Mouse (Mus musculus) kidney, postnatal 14 days (tissue): ENCODE measurements around the gene Cryzl1.
A peak's percentile ranks its signal among the peaks of the same experiment; 100 is the strongest.

ENCODE experiments used
- DNase-seq: peaks from one replicate; pipeline ENCODE4 v3.0.0; 2022; ENCODE audit warnings: mixed read lengths

The Cryzl1 gene

GRCm38 (mm10) chr16:91728123-91729065, at the start of gene Cryzl1:
Cryzl1 (minus strand) TSS chr16:91728975.
- DNase-seq, result peak; percentile 99

DNA sequence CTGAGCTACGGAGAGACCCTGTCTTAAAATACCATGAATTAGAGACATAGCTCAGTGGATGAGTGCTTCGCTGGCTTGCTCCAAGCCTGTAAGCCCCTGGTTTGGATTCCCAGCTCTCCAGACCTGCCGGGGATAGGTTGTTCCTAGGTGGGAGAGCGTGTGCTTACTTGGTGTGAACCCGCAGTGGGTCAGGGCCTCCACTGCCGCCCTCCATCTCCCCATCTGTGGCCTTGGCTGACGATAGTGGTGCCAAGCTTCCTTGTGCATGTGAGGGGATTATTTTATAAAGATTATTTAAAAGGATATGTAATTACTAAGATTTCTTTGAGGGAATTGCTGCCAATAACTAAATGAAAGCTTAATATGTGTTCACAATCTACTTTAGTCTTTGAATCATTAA, 43.8 kb upstream of the Cryzl1 start:
- DNase-seq, result no peak

GRCm38 (mm10) chr16:91771334-91771733, 42.6 kb upstream of the Cryzl1 start:
- no peak for DNase-seq

DNA sequence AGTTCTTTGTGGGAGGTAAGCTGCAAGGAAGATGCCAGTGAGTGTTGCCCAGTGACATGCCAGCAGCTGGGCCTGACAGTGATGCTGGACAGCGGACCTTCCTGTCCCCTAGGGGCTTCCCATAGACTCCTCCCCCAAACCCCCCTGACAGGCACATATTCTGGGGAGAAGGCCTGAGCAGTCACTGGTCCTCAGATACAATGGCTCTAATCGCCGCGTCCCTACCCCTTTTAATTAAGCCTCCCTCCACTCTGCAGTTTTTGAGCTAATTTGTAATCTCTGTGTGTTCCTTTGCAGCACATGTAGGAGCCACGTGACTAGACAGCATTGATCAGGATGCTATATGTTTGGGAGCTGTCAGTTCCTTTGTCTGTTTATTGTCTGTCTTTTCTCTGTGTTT, 41.9 kb upstream of the Cryzl1 start:
- no peak for DNase-seq

- no peak for DNase-seq
Observed at GRCm38 (mm10) chr16:91769911-91770310, 41.1 kb upstream of the Cryzl1 start.

DNA sequence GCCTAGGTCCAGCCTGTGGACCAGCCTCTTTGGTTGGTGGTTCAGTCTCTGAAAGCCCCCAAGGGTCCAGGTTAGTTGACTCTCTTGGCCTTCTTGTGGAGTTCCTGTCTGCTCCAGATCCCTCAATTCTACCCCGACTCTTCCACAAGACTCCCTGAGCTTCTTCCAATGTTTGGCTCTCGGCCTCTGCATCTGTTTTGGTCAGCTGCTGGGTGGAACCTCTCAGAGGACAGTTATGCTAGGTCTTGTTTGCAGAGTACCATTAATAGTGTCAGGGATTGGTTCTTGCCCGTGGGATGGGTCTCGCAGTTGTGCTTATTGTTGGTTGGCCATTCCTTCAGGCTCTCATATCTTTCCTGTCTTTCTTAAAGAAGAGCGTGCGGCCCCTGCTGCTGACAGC, 39.8 kb upstream of the Cryzl1 start:
- no peak for DNase-seq

DNA sequence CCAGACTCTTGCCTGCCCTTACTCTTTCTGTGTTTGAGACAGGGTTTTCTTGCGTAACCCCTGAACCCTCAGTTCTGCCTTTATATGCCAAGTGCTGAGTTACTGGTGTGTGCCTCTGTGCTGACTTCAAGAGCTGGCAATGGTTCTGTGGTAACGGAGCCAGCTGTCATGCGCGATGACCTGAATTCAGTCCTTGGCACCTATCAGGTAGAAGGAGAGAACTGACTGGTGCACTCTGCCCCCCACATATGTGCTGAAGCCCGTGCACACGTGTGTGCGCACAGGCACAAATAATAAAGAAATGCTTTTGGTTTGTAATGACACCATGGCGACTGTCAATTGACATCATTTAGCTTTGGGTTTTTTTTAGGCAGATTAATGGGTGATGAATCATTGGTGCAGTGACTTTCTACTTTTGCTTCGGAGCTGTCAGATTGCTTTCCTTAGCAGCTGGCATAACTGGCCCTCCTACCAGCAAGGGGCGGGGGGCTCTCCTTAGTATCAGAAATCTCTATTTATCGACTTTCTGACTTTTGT, 38.5 kb upstream of the Cryzl1 start:
- no peak for DNase-seq

- DNase-seq, result no peak
Observed at GRCm38 (mm10) chr16:91765816-91766210, 37.0 kb upstream of the Cryzl1 start.

- no peak for DNase-seq
Observed at GRCm38 (mm10) chr16:91765121-91765815, 36.5 kb upstream of the Cryzl1 start.

DNA sequence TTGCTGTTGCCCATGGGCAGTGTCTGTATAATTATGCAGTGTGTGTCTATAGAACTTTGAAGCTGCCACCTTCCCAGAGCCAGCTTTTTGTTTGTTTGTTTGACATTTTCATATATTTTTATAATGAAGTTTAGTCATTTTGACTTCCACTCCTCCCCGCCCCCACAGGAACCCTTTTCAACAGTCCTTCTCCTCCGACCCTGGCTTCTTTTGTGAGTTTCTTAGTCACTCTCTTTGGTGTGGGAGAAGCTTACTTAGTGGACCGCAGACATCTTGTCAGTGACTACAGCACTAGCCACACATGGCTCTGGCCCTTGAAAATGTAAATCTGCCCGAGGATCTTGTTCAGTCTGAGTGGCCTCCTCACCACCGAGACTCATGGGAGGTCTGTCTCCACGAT, 35.6 kb upstream of the Cryzl1 start:
- no peak for DNase-seq

DNA sequence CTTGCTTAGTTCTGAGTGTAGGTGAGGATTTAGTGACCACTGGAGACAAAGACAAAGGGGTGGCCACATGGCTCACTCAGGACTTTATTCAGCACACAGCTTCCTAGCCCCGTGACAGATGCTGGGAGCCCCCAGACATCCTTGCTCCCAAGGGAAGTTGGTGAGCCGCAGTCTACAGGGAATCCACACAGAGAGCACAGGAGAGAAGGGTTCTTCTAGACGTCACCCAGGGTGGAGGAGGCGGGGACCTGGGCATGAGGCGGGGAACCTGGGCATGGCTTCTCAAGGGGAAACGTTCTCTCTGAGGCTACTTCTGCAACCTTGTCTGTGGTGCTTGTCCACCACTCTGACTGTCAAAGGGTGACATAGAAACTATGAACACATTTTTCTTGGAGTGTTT, 35.2 kb upstream of the Cryzl1 start:
- no peak for DNase-seq

- no peak for DNase-seq
Observed at GRCm38 (mm10) chr16:91762476-91762875, 33.7 kb upstream of the Cryzl1 start.

- no peak for DNase-seq
Observed at GRCm38 (mm10) chr16:91761761-91762160, 33.0 kb upstream of the Cryzl1 start.

DNA sequence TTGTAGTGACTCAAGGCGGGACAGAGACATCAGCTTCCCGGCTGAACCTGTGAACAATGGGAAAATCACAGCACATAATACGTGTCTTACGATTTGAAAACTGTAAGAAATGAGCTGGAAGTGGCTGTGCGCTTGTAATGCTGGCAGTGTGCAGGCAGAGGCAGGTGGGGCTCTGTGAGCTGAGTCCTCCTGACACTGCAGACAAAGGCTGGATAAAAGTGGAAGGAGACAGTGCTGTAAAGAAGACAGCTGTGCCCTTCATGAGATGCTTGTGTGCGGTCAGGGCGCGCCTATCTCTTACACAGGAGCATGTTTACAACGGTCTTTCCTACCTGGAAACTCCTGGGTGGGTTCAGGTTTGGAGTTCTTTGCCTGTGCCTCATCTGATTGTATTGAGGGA, 32.4 kb upstream of the Cryzl1 start:
- no peak for DNase-seq

- DNase-seq, result no peak
Observed at GRCm38 (mm10) chr16:91754957-91755356, 26.2 kb upstream of the Cryzl1 start.

GRCm38 (mm10) chr16:91753611-91754010, 24.8 kb upstream of the Cryzl1 start:
- no peak for DNase-seq

DNA sequence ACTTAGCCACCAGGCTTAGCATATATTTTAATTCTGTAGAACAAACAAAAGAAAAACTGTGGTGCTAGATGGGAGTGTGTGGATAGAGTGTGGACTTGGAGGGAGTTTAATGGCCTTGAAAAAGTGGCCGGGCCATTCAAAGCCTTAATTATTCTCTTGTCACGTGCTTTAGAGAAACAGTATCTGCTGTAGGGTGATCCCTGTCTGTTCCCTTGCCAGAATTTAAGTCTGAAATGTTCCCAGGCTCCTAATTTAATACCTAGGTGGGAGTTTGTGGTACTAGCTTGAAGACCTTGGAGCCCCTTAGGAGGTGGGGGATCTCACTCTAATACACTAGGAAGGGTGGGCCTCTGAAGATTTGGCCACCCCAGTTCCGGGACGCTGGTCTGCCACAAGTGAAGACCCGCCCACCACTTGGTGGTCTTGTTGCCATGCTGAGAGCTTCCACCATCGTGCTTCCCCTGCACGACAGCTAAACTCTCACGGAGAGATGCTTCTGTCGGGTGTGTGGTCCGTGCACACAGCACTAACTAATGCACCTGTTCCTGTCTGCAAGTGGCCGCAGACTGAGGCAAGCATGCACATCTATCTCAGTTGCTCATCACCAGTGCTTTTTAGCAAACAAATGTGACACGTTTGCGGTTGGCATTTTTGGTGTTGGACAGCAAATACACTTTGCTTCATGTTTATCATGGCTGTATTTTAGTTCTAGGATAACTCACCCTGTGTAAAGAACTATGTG, 23.0 kb upstream of the Cryzl1 start:
- no peak for DNase-seq

- DNase-seq, result no peak
Observed at GRCm38 (mm10) chr16:91747567-91747966, 18.8 kb upstream of the Cryzl1 start.

GRCm38 (mm10) chr16:91746101-91746950, 17.6 kb upstream of the Cryzl1 start:
- no peak for DNase-seq

DNA sequence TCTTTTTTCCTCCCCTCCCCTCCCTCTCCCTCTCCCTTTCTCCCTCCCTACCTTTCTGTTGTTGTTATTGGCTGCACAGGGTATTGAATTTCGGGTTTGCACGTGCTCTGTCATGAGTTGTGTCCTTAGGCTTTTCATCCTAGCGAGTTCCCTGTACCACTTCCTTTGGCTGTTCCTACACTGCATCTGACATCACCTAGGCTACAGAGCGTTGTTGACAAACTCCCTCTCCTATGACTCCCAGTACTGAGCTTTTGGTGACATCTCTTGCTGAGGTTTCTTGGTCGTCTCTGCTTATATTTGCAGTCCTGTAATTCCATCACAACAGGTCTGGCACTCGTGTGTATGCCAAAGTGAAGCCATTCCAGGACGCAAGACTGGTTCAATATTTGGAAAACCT, 14.3 kb upstream of the Cryzl1 start:
- DNase-seq, result no peak

DNA sequence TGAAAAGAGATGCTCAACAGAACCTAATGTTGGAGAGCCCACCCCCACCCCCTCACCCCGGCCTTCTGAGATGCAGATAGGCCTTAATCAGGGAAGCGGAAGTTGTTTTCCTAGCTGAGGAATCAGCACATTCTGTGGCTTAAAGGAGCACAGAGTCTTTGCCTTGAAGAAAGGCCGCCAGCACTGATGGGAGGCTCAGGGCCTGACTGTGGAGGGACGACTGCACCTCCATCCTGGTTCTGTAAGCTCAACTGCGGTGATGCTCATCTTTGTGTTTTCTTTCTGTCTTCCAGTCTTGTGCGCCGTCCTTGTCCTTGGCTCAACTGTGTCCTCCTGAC, 12.1 kb upstream of the Cryzl1 start:
- no peak for DNase-seq

DNA sequence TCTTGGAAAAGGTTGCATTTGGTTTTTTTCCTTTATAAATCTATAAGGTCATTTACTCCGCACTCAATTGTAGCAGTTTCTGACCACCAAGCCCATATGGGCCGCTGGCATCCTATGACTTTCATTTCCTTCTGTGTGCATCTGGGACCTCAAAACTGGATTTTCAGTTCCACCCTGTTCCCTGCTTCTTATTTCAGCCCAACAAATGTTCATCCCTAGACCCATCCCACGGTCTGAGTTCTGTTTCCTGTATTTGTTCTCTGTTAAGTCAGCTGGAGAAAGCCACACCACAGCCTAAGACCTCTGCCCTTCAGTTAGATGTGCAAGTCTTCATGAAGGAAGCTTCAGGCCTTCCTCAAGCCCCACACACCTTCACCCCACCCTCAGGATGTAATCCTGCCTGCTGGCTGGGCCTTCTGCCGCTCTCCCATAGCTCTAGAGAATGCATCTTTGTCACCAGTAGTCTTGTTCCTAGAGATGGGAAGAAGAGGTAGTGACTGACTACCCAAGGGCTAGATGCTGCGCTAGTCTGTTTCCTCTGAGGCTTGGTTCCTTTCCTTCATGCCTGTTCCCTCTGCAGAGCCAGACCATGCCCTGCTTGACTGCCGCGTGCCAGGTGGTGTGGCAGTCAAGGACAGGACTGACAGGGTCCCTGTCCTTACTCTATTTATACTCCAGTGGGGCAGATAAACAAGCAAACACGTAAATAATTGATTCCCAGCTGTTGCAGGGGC, 11.6 kb upstream of the Cryzl1 start:
- DNase-seq, result no peak
